Mouse (Mus musculus): Measurements from ENCODE around the gene Kcnt2. TPM values are rescaled to one million over a fixed set of nuclear protein-coding genes. Genes with fewer than 3 reads are reported as not detected.

Kcnt2 gene
- polyA plus RNA-seq, 1 experiment from 2014 or later = 0.86 TPM

- ATAC-seq (ENCODE audit: insufficient number of reproducible peaks, insufficient read depth, low FRiP score, low TSS enrichment) = no peak
- no peaks in the 10 kb centered on the region for H3K27me3 ChIP-seq
- H3K9ac ChIP-seq = no peak overlapping the region
- no peak overlapping the region for H3K4me3 ChIP-seq
- WGBS = 52% methylated on average over 12 of the region's 12 CpGs
- H3K9me3 ChIP-seq = no peaks in the 10 kb centered on the region
- H3K27ac ChIP-seq = no peak overlapping the region
- no peaks in the 10 kb centered on the region for H3K4me1 ChIP-seq
- H3K36me3 ChIP-seq = no peaks in the 10 kb centered on the region
- H3K4me2 ChIP-seq (replicated peaks) = peak overlapping the region; percentile 22; the same call in 1 of the 2 replicates
Measured at GRCm38 (mm10) chr1:140660751-140661403, 414.9 kb downstream of the Kcnt2 start.

- 29% methylated on average over 3 of the region's 3 CpGs for WGBS
- no peak for ATAC-seq (ENCODE audit: insufficient number of reproducible peaks, insufficient read depth, low FRiP score, low TSS enrichment)
- Histone ChIP-seq H3K4me3 (no peak overlapping the region), H3K36me3 (no peaks in the 10 kb centered on the region), H3K27me3 (no peaks in the 10 kb centered on the region), H3K27ac (no peak overlapping the region), H3K4me2 (replicated peaks) (peak overlapping the region; percentile 22; the same call in 1 of the 2 replicates), H3K9ac (no peak overlapping the region), H3K4me1 (no peaks in the 10 kb centered on the region), H3K9me3 (no peaks in the 10 kb centered on the region)
Measured at GRCm38 (mm10) chr1:140661404-140661787, 415.4 kb downstream of the Kcnt2 start.

Other genes starting within 250 kb of the Kcnt2 start
- gene Cfh, start 62.4 kb upstream of the Kcnt2 start, polyA plus RNA-seq (2016; fragmentation: Nextera tagmentation; extraction: Ambion mirVana) = 2.0 and 2.2 TPM in 2 replicates

Measured in embryonic facial prominence, embryonic 12.5 days (tissue).